Mouse (Mus musculus): ENCODE measurements around the gene Nemp1. TPM values are rescaled to one million over a fixed set of nuclear protein-coding genes. Genes with fewer than 3 reads are reported as not detected.
A peak's percentile ranks its signal among the peaks of the same experiment; 100 is the strongest.
"Not testable (repeated sequence)": the region's sequence is repeated elsewhere in the genome, so short reads cannot be mapped to it uniquely, and the experiment has no call there.

The Nemp1 gene
- polyA plus RNA-seq, 1 experiment from 2014 or later, result 9.2 TPM

DNA sequence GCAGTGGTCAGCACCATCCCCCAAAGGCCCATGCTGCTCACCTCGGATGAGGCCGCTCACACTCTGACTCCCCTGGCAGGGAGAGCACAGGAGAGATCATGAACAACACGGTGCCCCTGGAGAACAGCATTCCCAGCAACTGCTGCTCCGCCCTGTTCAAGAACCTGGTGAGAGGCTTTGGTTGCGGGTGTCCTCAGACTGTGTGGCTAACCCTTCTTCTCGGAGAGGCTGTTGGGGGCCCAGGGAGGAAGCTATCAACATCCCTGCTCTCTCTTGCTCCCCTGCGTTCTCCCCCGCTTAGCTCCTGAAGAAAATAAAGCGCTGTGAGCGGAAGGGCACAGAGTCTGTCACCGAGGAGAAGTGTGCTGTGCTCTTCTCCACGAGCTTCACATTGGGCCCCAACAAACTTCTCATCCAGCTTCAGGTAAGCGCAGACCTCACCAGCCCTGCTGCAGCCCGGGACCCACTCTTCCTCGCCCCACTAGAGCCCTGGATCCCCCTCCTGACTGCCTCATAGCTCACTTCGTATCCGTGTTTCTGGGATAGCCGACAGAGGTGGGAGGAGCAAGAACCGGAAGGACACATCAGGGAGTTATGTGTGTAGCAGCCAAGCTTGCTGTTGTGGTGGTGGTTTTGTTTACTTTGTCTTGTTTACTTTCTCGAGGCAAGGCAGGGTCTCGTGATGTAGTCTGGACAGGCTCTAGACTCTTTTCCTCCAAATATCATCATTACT, 13.6 kb upstream of the Nemp1 start:
- ATAC-seq (ENCODE audit: insufficient number of reproducible peaks, low FRiP score), result no peak
- no peak overlapping the region for H3K4me3 ChIP-seq
- no peak overlapping the region for H3K27ac ChIP-seq (ENCODE audit: poor library complexity, severe bottlenecking)
- 0 out of 2 replicates have a peak overlapping the region, but pooled peaks have one; percentile 15 for H3K9ac ChIP-seq
- WGBS, result 51% methylated on average over 21 of the region's 21 CpGs
- peaks cover 2% of the 10 kb centered on the region for H3K4me1 ChIP-seq (replicated peaks)
- peak overlapping the region; percentile 38 for H3K4me2 ChIP-seq
- H3K9me3 ChIP-seq (replicated peaks), result no peaks in the 10 kb centered on the region
- H3K36me3 ChIP-seq, result peaks cover 83% of the 10 kb centered on the region
- no peaks in the 10 kb centered on the region for H3K27me3 ChIP-seq (replicated peaks)

DNA sequence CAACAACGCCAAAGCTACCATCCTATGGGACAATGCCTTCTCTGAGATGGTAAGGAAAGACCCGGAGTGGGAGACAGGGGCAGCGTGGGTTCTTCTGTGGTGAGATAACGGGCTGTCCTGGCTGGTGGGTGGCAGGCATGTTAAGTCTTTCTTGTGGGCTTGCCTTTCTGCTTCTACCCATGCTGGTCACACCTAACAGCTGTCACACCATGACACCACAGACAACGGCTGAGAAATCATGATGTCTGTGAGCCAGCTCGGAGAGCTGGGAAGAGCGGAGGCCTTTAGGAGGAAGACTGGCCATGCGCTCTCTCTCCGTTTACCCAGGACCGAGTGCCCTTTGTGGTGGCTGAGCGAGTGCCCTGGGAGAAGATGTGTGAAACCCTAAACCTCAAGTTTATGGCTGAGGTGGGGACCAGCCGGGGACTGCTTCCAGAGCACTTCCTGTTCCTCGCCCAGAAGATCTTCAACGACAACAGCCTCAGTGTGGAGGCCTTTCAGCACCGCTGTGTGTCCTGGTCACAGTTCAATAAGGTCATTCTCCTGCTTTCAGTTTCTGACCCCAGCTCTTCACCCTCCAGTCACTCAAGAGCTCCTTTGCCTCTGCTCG, 11.6 kb upstream of the Nemp1 start:
- no peak for ATAC-seq (ENCODE audit: insufficient number of reproducible peaks, low FRiP score)
- no peak overlapping the region for H3K4me2 ChIP-seq
- H3K4me3 ChIP-seq, result no peak overlapping the region
- peaks cover 5% of the 10 kb centered on the region for H3K4me1 ChIP-seq (replicated peaks)
- no peaks in the 10 kb centered on the region for H3K27me3 ChIP-seq (replicated peaks)
- H3K36me3 ChIP-seq, result peaks cover 88% of the 10 kb centered on the region
- 80% methylated on average over 16 of the region's 16 CpGs for WGBS
- H3K9ac ChIP-seq, result no peak overlapping the region
- H3K9me3 ChIP-seq (replicated peaks), result no peaks in the 10 kb centered on the region
- no peak overlapping the region for H3K27ac ChIP-seq (ENCODE audit: poor library complexity, severe bottlenecking)

- not testable (repeated sequence) for H3K4me2 ChIP-seq; ATAC-seq (ENCODE audit: insufficient number of reproducible peaks, low FRiP score); H3K4me3 ChIP-seq; H3K27me3 ChIP-seq (replicated peaks); H3K9me3 ChIP-seq (replicated peaks); H3K27ac ChIP-seq (ENCODE audit: poor library complexity, severe bottlenecking); H3K9ac ChIP-seq
- WGBS, result 57% methylated on average over 6 of the region's 6 CpGs
- Histone ChIP-seq H3K4me1 (replicated peaks) (peaks cover 27% of the 10 kb centered on the region), H3K36me3 (peaks cover 78% of the 10 kb centered on the region)
Measured at GRCm38 (mm10) chr10:127657617-127658016, 9.1 kb upstream of the Nemp1 start.

DNA sequence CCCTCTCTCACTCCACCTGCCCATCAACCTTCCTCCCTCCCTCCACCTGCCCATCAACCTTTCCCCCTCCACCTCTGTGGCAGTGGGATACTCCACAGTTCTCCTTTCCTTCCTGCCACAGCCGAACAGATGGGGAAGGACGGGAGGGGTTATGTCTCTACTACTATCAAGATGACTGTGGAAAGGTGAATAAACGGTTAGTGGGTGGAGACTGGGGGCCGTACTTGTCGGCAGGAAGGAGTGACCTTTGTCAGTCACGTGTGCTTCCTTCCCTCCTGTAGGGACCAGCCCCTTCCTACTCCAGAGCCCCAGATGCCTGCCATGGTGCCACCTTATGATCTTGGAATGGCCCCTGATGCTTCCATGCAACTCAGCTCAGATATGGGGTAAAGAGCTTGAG, 8.6 kb upstream of the Nemp1 start:
- no peak overlapping the region for H3K4me3 ChIP-seq
- no peak for ATAC-seq (ENCODE audit: insufficient number of reproducible peaks, low FRiP score)
- WGBS, result 15% methylated on average over 6 of the region's 6 CpGs
- no peak overlapping the region for H3K27ac ChIP-seq (ENCODE audit: poor library complexity, severe bottlenecking)
- H3K4me2 ChIP-seq, result no peak overlapping the region
- H3K9me3 ChIP-seq (replicated peaks), result no peaks in the 10 kb centered on the region
- H3K4me1 ChIP-seq (replicated peaks), result peaks cover 32% of the 10 kb centered on the region
- H3K36me3 ChIP-seq, result peaks cover 78% of the 10 kb centered on the region
- H3K27me3 ChIP-seq (replicated peaks), result no peaks in the 10 kb centered on the region
- no peak overlapping the region for H3K9ac ChIP-seq

- 75% methylated on average over 1 of the region's 1 CpGs for WGBS
- no peak for ATAC-seq (ENCODE audit: insufficient number of reproducible peaks, low FRiP score)
- H3K27me3 ChIP-seq (replicated peaks), result peaks cover 6% of the 10 kb centered on the region
- H3K27ac ChIP-seq (ENCODE audit: poor library complexity, severe bottlenecking), result no peak overlapping the region
- H3K36me3 ChIP-seq, result peaks cover 79% of the 10 kb centered on the region
- no peak overlapping the region for H3K4me2 ChIP-seq
- no peaks in the 10 kb centered on the region for H3K9me3 ChIP-seq (replicated peaks)
- no peak overlapping the region for H3K9ac ChIP-seq
- H3K4me1 ChIP-seq (replicated peaks), result peaks cover 46% of the 10 kb centered on the region
- H3K4me3 ChIP-seq, result no peak overlapping the region
Measured at GRCm38 (mm10) chr10:127659551-127659950, 7.2 kb upstream of the Nemp1 start.

DNA sequence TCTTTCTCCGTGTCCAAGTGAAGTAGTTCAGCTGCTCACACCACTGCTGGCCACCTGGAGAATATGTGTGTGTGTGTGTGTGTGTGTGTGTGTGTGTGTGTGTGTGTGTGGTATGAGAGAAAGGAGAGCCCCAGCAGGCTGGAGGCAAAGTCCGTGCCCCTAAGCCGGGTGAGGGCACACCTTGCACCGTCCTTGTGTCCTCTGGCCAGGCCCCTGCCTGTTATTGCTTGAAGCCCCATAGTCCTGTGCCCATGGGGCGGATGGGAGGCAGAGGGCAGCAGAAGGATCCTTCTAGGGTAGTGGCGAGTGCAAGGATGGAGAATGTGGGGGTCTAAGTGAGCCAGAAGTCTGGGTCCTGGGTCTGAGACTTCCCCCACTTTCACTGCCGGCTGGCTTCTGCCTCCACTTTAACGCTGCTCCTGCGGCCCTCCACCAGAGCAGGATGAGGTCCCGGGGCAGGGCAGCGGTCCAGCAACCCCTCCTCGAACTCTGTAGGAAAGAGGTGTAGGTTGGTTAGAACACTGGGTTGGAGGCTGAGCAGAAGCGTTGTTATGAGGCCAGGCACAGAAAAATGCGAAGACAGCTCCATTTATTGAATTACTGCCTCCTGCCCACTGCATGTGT, 5.3 kb upstream of the Nemp1 start:
- Histone ChIP-seq H3K27me3 (replicated peaks) (peaks cover 11% of the 10 kb centered on the region), H3K9me3 (replicated peaks) (no peaks in the 10 kb centered on the region), H3K4me1 (replicated peaks) (peaks cover 59% of the 10 kb centered on the region), H3K27ac (ENCODE audit: poor library complexity, severe bottlenecking) (peak overlapping the region; percentile 86), H3K36me3 (peaks cover 64% of the 10 kb centered on the region), H3K9ac (peak overlapping the region; percentile 59), H3K4me2 (peak overlapping the region; percentile 72), H3K4me3 (peak overlapping the region; percentile 39)
- ATAC-seq (ENCODE audit: insufficient number of reproducible peaks, low FRiP score), result no peak
- 20% methylated on average over 14 of the region's 14 CpGs for WGBS

DNA sequence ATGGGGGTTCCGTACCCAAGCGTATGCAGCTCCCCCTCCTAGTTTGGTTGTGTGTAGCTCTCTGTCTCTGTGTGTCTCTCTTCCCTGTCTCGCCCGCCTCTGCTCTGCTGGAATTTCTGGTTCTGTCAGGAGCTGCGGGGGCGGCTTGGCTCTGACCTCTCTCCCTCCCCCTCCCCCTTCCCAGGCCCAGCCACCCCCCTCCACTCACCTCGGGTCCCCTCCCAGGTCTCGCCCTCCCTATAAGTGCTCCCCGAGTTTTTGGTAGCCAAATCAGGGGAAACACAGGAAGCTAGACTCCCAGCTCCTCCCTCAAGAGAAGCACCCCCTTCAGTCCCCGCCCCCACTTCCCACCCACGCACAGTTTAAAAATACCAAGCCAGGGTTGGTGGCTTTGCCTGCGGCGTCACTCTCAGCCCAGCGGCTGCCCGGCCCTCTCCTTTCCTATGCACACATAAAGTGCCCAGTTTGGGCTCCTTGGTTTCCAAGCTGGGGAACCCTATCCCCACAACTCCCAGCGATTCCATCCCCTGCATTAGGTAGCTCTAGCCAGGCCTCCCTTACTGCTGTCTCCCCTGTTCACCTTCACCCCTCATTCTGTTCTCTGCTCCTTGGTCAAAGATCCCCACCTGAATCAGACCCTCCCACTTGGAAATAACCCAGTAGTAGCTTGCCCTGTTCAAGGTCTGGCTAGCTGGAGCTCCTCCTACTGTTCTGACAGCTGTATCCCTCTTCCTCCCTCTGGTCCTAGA, 4.6 kb upstream of the Nemp1 start:
- peaks cover 59% of the 10 kb centered on the region for H3K36me3 ChIP-seq

DNA sequence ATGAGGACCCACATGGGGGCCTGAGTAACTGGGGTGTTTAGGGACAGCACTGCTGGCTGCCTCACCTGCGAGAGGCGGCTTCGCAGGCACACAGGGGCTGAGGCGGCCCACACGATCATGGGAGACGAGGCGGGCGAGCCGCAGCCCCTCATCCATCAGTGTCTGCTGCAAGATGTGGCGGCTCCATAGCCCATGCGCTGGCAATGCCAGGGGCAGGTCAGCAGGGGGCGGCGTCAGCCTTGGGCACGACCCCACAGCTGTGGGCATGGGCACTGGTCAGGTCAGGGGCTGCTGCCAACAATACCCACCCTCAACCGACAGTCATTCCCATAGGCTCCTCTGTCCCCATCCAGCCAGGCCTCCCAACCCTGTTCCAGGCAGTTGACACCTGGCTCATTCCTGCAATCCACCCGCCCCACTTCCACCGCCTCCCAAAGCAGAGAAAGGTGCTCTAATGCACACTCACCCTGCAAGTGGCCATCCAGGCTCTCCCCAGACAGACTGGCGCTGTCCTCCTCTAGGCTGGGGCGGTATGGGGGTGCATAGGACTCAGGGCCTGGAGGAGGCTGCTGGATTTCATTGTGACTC, 3.9 kb upstream of the Nemp1 start:
- Histone ChIP-seq H3K4me1 (replicated peaks) (peaks cover 67% of the 10 kb centered on the region), H3K36me3 (peaks cover 56% of the 10 kb centered on the region), H3K4me2 (peak overlapping the region; percentile 72), H3K27me3 (replicated peaks) (peaks cover 11% of the 10 kb centered on the region), H3K27ac (ENCODE audit: poor library complexity, severe bottlenecking) (peak overlapping the region; percentile 86), H3K9ac (peak overlapping the region; percentile 59; the same call in 1 of the 2 replicates), H3K4me3 (peak overlapping the region; percentile 39; the same call in 1 of the 2 replicates), H3K9me3 (replicated peaks) (no peaks in the 10 kb centered on the region)
- no peak for ATAC-seq (ENCODE audit: insufficient number of reproducible peaks, low FRiP score)
- 30% methylated on average over 19 of the region's 19 CpGs for WGBS

More for the DNA sequence above, 4.6 kb upstream of the Nemp1 start:
- Histone ChIP-seq H3K27me3 (replicated peaks) (peaks cover 11% of the 10 kb centered on the region), H3K9ac (peak overlapping the region; percentile 59), H3K4me3 (peak overlapping the region; percentile 39), H3K27ac (ENCODE audit: poor library complexity, severe bottlenecking) (peak overlapping the region; percentile 86), H3K4me2 (peak overlapping the region; percentile 72), H3K4me1 (replicated peaks) (peaks cover 62% of the 10 kb centered on the region), H3K9me3 (replicated peaks) (no peaks in the 10 kb centered on the region)
- 3% methylated on average over 16 of the region's 16 CpGs for WGBS
- ATAC-seq (ENCODE audit: insufficient number of reproducible peaks, low FRiP score), result peak; percentile 26; the same call in 1 of the 2 replicates

- H3K36me3 ChIP-seq, result peaks cover 50% of the 10 kb centered on the region
- ATAC-seq (ENCODE audit: insufficient number of reproducible peaks, low FRiP score), result no peak
- H3K27me3 ChIP-seq (replicated peaks), result peaks cover 11% of the 10 kb centered on the region
- H3K4me3 ChIP-seq, result no peak overlapping the region
- H3K27ac ChIP-seq (ENCODE audit: poor library complexity, severe bottlenecking), result no peak overlapping the region
- peak overlapping the region; percentile 87 for H3K4me2 ChIP-seq
- WGBS, result 18% methylated on average over 5 of the region's 5 CpGs
- H3K9ac ChIP-seq, result peak overlapping the region; percentile 23
- no peaks in the 10 kb centered on the region for H3K9me3 ChIP-seq (replicated peaks)
- H3K4me1 ChIP-seq (replicated peaks), result peaks cover 62% of the 10 kb centered on the region
Measured at GRCm38 (mm10) chr10:127663590-127663989, 3.1 kb upstream of the Nemp1 start.

GRCm38 (mm10) chr10:127664166-127664565, 2.5 kb upstream of the Nemp1 start:
- Histone ChIP-seq H3K4me3 (peak overlapping the region; percentile 6; the same call in 1 of the 2 replicates), H3K36me3 (peaks cover 46% of the 10 kb centered on the region), H3K9ac (peak overlapping the region; percentile 23), H3K9me3 (replicated peaks) (no peaks in the 10 kb centered on the region), H3K4me1 (replicated peaks) (peaks cover 67% of the 10 kb centered on the region), H3K4me2 (peak overlapping the region; percentile 87), H3K27ac (ENCODE audit: poor library complexity, severe bottlenecking) (no peak overlapping the region), H3K27me3 (replicated peaks) (peaks cover 11% of the 10 kb centered on the region)
- no peak for ATAC-seq (ENCODE audit: insufficient number of reproducible peaks, low FRiP score)
- 47% methylated on average over 16 of the region's 16 CpGs for WGBS
